Mouse (Mus musculus): ENCODE measurements at regions not wholly inside any gene's neighbourhood (a gene's known extent, or its start where the extent isn't known, plus 50 kb on each side); places are given as distances from the start of the nearest gene placed in this dataset.

- peaks cover 49% of the 10 kb centered on the region for H3K4me1 ChIP-seq (replicated peaks; ENCODE audit: low read depth, low read length)
- no peaks in the 10 kb centered on the region for H3K27me3 ChIP-seq (ENCODE audit: insufficient read depth, low read length)
- no peaks in the 10 kb centered on the region for H3K36me3 ChIP-seq (ENCODE audit: insufficient read depth, low read length)
- peaks cover 6% of the 10 kb centered on the region for H3K9me3 ChIP-seq (ENCODE audit: low read length)
- no peak overlapping the region for H3K4me3 ChIP-seq (replicated peaks; ENCODE audit: low read length)
- TF ChIP-seq CTCF (conservative IDR thresholded peaks at IDR 0.05; ENCODE audit: low read length) = no peak
- no peak for TF ChIP-seq NANOG (IDR thresholded peaks at IDR 0.05; ENCODE audit: borderline replicate concordance, low read length)
- TF ChIP-seq POU5F1 (IDR thresholded peaks at IDR 0.05; ENCODE audit: borderline replicate concordance, low read length) = no peak
Measured at GRCm38 (mm10) chr11:63276641-63277040, 147.9 kb downstream of the Pmp22 start.

- no peaks in the 10 kb centered on the region for H3K27me3 ChIP-seq (ENCODE audit: insufficient read depth, low read length)
- no peaks in the 10 kb centered on the region for H3K9me3 ChIP-seq (ENCODE audit: low read length)
- TF ChIP-seq POU5F1 (IDR thresholded peaks at IDR 0.05; ENCODE audit: borderline replicate concordance, low read length) (no peak), CTCF (conservative IDR thresholded peaks at IDR 0.05; ENCODE audit: low read length) (no peak), NANOG (IDR thresholded peaks at IDR 0.05; ENCODE audit: borderline replicate concordance, low read length) (no peak)
- H3K4me3 ChIP-seq (replicated peaks; ENCODE audit: low read length) = no peak overlapping the region
- H3K36me3 ChIP-seq (ENCODE audit: insufficient read depth, low read length) = no peaks in the 10 kb centered on the region
- peaks cover 26% of the 10 kb centered on the region for H3K4me1 ChIP-seq (replicated peaks; ENCODE audit: low read depth, low read length)
Measured at GRCm38 (mm10) chr11:63281839-63282238, 153.1 kb downstream of the Pmp22 start.

- no peaks in the 10 kb centered on the region for H3K9me3 ChIP-seq (ENCODE audit: low read length)
- H3K4me1 ChIP-seq (replicated peaks; ENCODE audit: low read depth, low read length) = peaks cover 19% of the 10 kb centered on the region
- H3K36me3 ChIP-seq (ENCODE audit: insufficient read depth, low read length) = no peaks in the 10 kb centered on the region
- no peak for TF ChIP-seq NANOG (IDR thresholded peaks at IDR 0.05; ENCODE audit: borderline replicate concordance, low read length)
- no peak for TF ChIP-seq POU5F1 (IDR thresholded peaks at IDR 0.05; ENCODE audit: borderline replicate concordance, low read length)
- TF ChIP-seq CTCF (conservative IDR thresholded peaks at IDR 0.05; ENCODE audit: low read length) = no peak
- no peaks in the 10 kb centered on the region for H3K27me3 ChIP-seq (ENCODE audit: insufficient read depth, low read length)
- H3K4me3 ChIP-seq (replicated peaks; ENCODE audit: low read length) = no peak overlapping the region
Measured at GRCm38 (mm10) chr11:63282541-63282940, 153.8 kb downstream of the Pmp22 start.

- H3K9me3 ChIP-seq (ENCODE audit: low read length) = no peaks in the 10 kb centered on the region
- H3K27me3 ChIP-seq (ENCODE audit: insufficient read depth, low read length) = no peaks in the 10 kb centered on the region
- TF ChIP-seq POU5F1 (IDR thresholded peaks at IDR 0.05; ENCODE audit: borderline replicate concordance, low read length) (no peak), NANOG (IDR thresholded peaks at IDR 0.05; ENCODE audit: borderline replicate concordance, low read length) (no peak), CTCF (conservative IDR thresholded peaks at IDR 0.05; ENCODE audit: low read length) (no peak)
Measured at GRCm38 (mm10) chr11:63286026-63286425, 157.2 kb downstream of the Pmp22 start.

GRCm38 (mm10) chr11:63287766-63288165 lies 159.0 kb downstream of the Pmp22 start:
- Histone ChIP-seq H3K9me3 (ENCODE audit: low read length) (no peaks in the 10 kb centered on the region), H3K4me3 (replicated peaks; ENCODE audit: low read length) (no peak overlapping the region), H3K36me3 (ENCODE audit: insufficient read depth, low read length) (no peaks in the 10 kb centered on the region), H3K4me1 (replicated peaks; ENCODE audit: low read depth, low read length) (peaks cover 10% of the 10 kb centered on the region), H3K27me3 (ENCODE audit: insufficient read depth, low read length) (no peaks in the 10 kb centered on the region)
- no peak for TF ChIP-seq CTCF (conservative IDR thresholded peaks at IDR 0.05; ENCODE audit: low read length)
- no peak for TF ChIP-seq POU5F1 (IDR thresholded peaks at IDR 0.05; ENCODE audit: borderline replicate concordance, low read length)
- TF ChIP-seq NANOG (IDR thresholded peaks at IDR 0.05; ENCODE audit: borderline replicate concordance, low read length) = no peak

More at GRCm38 (mm10) chr11:63286026-63286425, 157.2 kb downstream of the Pmp22 start:
- Histone ChIP-seq H3K36me3 (ENCODE audit: insufficient read depth, low read length) (no peaks in the 10 kb centered on the region), H3K4me3 (replicated peaks; ENCODE audit: low read length) (no peak overlapping the region), H3K4me1 (replicated peaks; ENCODE audit: low read depth, low read length) (peaks cover 13% of the 10 kb centered on the region)

GRCm38 (mm10) chr11:63290618-63291017 lies 161.8 kb downstream of the Pmp22 start:
- TF ChIP-seq POU5F1 (IDR thresholded peaks at IDR 0.05; ENCODE audit: borderline replicate concordance, low read length) (no peak), NANOG (IDR thresholded peaks at IDR 0.05; ENCODE audit: borderline replicate concordance, low read length) (no peak), CTCF (conservative IDR thresholded peaks at IDR 0.05; ENCODE audit: low read length) (no peak)
- Histone ChIP-seq H3K4me1 (replicated peaks; ENCODE audit: low read depth, low read length) (no peaks in the 10 kb centered on the region), H3K4me3 (replicated peaks; ENCODE audit: low read length) (no peak overlapping the region), H3K27me3 (ENCODE audit: insufficient read depth, low read length) (no peaks in the 10 kb centered on the region), H3K36me3 (ENCODE audit: insufficient read depth, low read length) (no peaks in the 10 kb centered on the region), H3K9me3 (ENCODE audit: low read length) (no peaks in the 10 kb centered on the region)

- no peaks in the 10 kb centered on the region for H3K9me3 ChIP-seq (ENCODE audit: low read length)
- TF ChIP-seq CTCF (conservative IDR thresholded peaks at IDR 0.05; ENCODE audit: low read length) (no peak), POU5F1 (IDR thresholded peaks at IDR 0.05; ENCODE audit: borderline replicate concordance, low read length) (no peak), NANOG (IDR thresholded peaks at IDR 0.05; ENCODE audit: borderline replicate concordance, low read length) (no peak)
- no peak overlapping the region for H3K4me3 ChIP-seq (replicated peaks; ENCODE audit: low read length)
- no peaks in the 10 kb centered on the region for H3K27me3 ChIP-seq (ENCODE audit: insufficient read depth, low read length)
- H3K4me1 ChIP-seq (replicated peaks; ENCODE audit: low read depth, low read length) = no peaks in the 10 kb centered on the region
- no peaks in the 10 kb centered on the region for H3K36me3 ChIP-seq (ENCODE audit: insufficient read depth, low read length)
Measured at GRCm38 (mm10) chr11:63293485-63293884, 164.7 kb downstream of the Pmp22 start.

GRCm38 (mm10) chr11:63294476-63294875 lies 165.7 kb downstream of the Pmp22 start:
- peaks cover 4% of the 10 kb centered on the region for H3K4me1 ChIP-seq (replicated peaks; ENCODE audit: low read depth, low read length)
- TF ChIP-seq NANOG (IDR thresholded peaks at IDR 0.05; ENCODE audit: borderline replicate concordance, low read length) (no peak), POU5F1 (IDR thresholded peaks at IDR 0.05; ENCODE audit: borderline replicate concordance, low read length) (no peak), CTCF (conservative IDR thresholded peaks at IDR 0.05; ENCODE audit: low read length) (no peak)
- H3K9me3 ChIP-seq (ENCODE audit: low read length) = no peaks in the 10 kb centered on the region
- no peaks in the 10 kb centered on the region for H3K36me3 ChIP-seq (ENCODE audit: insufficient read depth, low read length)
- H3K4me3 ChIP-seq (replicated peaks; ENCODE audit: low read length) = no peak overlapping the region
- H3K27me3 ChIP-seq (ENCODE audit: insufficient read depth, low read length) = no peaks in the 10 kb centered on the region

- Histone ChIP-seq H3K4me1 (replicated peaks; ENCODE audit: low read depth, low read length) (peaks cover 15% of the 10 kb centered on the region), H3K9me3 (ENCODE audit: low read length) (no peaks in the 10 kb centered on the region), H3K4me3 (replicated peaks; ENCODE audit: low read length) (no peak overlapping the region), H3K36me3 (ENCODE audit: insufficient read depth, low read length) (no peaks in the 10 kb centered on the region), H3K27me3 (ENCODE audit: insufficient read depth, low read length) (no peaks in the 10 kb centered on the region)
- TF ChIP-seq CTCF (conservative IDR thresholded peaks at IDR 0.05; ENCODE audit: low read length) = no peak
- no peak for TF ChIP-seq NANOG (IDR thresholded peaks at IDR 0.05; ENCODE audit: borderline replicate concordance, low read length)
- TF ChIP-seq POU5F1 (IDR thresholded peaks at IDR 0.05; ENCODE audit: borderline replicate concordance, low read length) = no peak
Measured at GRCm38 (mm10) chr11:63296476-63296875, 167.7 kb downstream of the Pmp22 start.

Data from E14TG2a.4 (cell line).